Mouse (Mus musculus) erythroblast, embryonic 14.5 days (primary cell): ENCODE measurements around the gene Tube1. TPM values are rescaled to one million over a fixed set of nuclear protein-coding genes. Genes with fewer than 3 reads are reported as not detected.

Source experiments
- H3K27me3 ChIP-seq: 2 replicates; pipeline ENCODE4 v1.6.1; 2012; ENCODE audit warnings: inconsistent platforms; ENCODE audit not compliant: control insufficient read depth
- H3K36me3 ChIP-seq: 2 replicates; pipeline ENCODE4 v1.6.1; 2012; ENCODE audit warnings: mild to moderate bottlenecking, inconsistent platforms; ENCODE audit not compliant: control insufficient read depth
- H3K4me1 ChIP-seq: 2 replicates; pipeline ENCODE4 v1.6.1; 2012; ENCODE audit warnings: inconsistent platforms; ENCODE audit not compliant: control insufficient read depth
- H3K4me3 ChIP-seq: replicated peaks from 2 replicates; pipeline ENCODE3; 2012; ENCODE audit warnings: moderate library complexity, mild to moderate bottlenecking, inconsistent platforms
- H3K9me3 ChIP-seq: 2 replicates; pipeline ENCODE4 v1.6.1; 2012; ENCODE audit warnings: low read length, inconsistent platforms, mixed read lengths; ENCODE audit not compliant: control insufficient read depth
- GATA1 ChIP-seq: IDR thresholded peaks from 2 replicates; pipeline ENCODE4 v1.6.1; 2012; ENCODE audit warnings: low read length, inconsistent platforms, mixed read lengths
- TAL1 ChIP-seq: IDR thresholded peaks from 3 replicates; pipeline ENCODE4 v1.6.1; 2012; ENCODE audit warnings: low read length, inconsistent platforms, mixed read lengths
- polyA plus RNA-seq: library from polyadenylated mRNA; stranded (reverse); fragments of >175 nt; gene quantifications from 2 replicates; pipeline ENCODE4 v1.2.3, GENCODE M21; 2012

The Tube1 gene
- polyA plus RNA-seq, 1 experiment = 0.07 TPM

GRCm38 (mm10) chr10:39137766-39138165 lies 4.0 kb downstream of the Tube1 start:
- no peak overlapping the region for H3K4me3 ChIP-seq
- H3K4me1 ChIP-seq = peaks cover 37% of the 10 kb centered on the region
- no peaks in the 10 kb centered on the region for H3K27me3 ChIP-seq
- H3K36me3 ChIP-seq = peaks cover 59% of the 10 kb centered on the region
- no peak for TF ChIP-seq GATA1
- TF ChIP-seq TAL1 = no peak
- H3K9me3 ChIP-seq = no peaks in the 10 kb centered on the region

GRCm38 (mm10) chr10:39138761-39139160 lies 5.0 kb downstream of the Tube1 start:
- Histone ChIP-seq H3K27me3 (no peaks in the 10 kb centered on the region), H3K4me3 (no peak overlapping the region), H3K4me1 (peaks cover 31% of the 10 kb centered on the region), H3K9me3 (no peaks in the 10 kb centered on the region), H3K36me3 (peaks cover 67% of the 10 kb centered on the region)
- TF ChIP-seq GATA1 (no peak), TAL1 (no peak)

GRCm38 (mm10) chr10:39140843-39141242 lies 7.1 kb downstream of the Tube1 start:
- no peaks in the 10 kb centered on the region for H3K27me3 ChIP-seq
- no peak for TF ChIP-seq TAL1
- TF ChIP-seq GATA1 = no peak
- peaks cover 14% of the 10 kb centered on the region for H3K4me1 ChIP-seq
- no peaks in the 10 kb centered on the region for H3K9me3 ChIP-seq
- H3K36me3 ChIP-seq = peaks cover 85% of the 10 kb centered on the region
- no peak overlapping the region for H3K4me3 ChIP-seq

GRCm38 (mm10) chr10:39141401-39141800 lies 7.6 kb downstream of the Tube1 start:
- no peak overlapping the region for H3K4me3 ChIP-seq
- TF ChIP-seq GATA1 (no peak), TAL1 (no peak)
- H3K36me3 ChIP-seq = peaks cover 88% of the 10 kb centered on the region
- peaks cover 13% of the 10 kb centered on the region for H3K4me1 ChIP-seq
- H3K9me3 ChIP-seq = no peaks in the 10 kb centered on the region
- no peaks in the 10 kb centered on the region for H3K27me3 ChIP-seq

- H3K4me3 ChIP-seq = no peak overlapping the region
- TF ChIP-seq TAL1 (no peak), GATA1 (no peak)
- peaks cover 13% of the 10 kb centered on the region for H3K4me1 ChIP-seq
- H3K27me3 ChIP-seq = no peaks in the 10 kb centered on the region
- H3K9me3 ChIP-seq = no peaks in the 10 kb centered on the region
- peaks cover 88% of the 10 kb centered on the region for H3K36me3 ChIP-seq
These were observed 8.4 kb downstream of the Tube1 start for GRCm38 (mm10) chr10:39142216-39142615.

GRCm38 (mm10) chr10:39156719-39157118 lies 22.9 kb downstream of the Tube1 start:
- no peak for TF ChIP-seq TAL1
- TF ChIP-seq GATA1 = no peak
- Histone ChIP-seq H3K4me1 (no peaks in the 10 kb centered on the region), H3K27me3 (peaks cover 7% of the 10 kb centered on the region; the same call in 1 of the 2 replicates), H3K36me3 (peaks cover 9% of the 10 kb centered on the region), H3K9me3 (no peaks in the 10 kb centered on the region), H3K4me3 (no peak overlapping the region)

GRCm38 (mm10) chr10:39157321-39157720 lies 23.5 kb downstream of the Tube1 start:
- peaks cover 6% of the 10 kb centered on the region for H3K36me3 ChIP-seq
- no peaks in the 10 kb centered on the region for H3K9me3 ChIP-seq
- no peak overlapping the region for H3K4me3 ChIP-seq
- H3K4me1 ChIP-seq = no peaks in the 10 kb centered on the region
- peaks cover 7% of the 10 kb centered on the region; the same call in 1 of the 2 replicates for H3K27me3 ChIP-seq
- TF ChIP-seq TAL1 = no peak
- no peak for TF ChIP-seq GATA1

GRCm38 (mm10) chr10:39158306-39158705 lies 24.5 kb downstream of the Tube1 start:
- peaks cover 7% of the 10 kb centered on the region; the same call in 1 of the 2 replicates for H3K27me3 ChIP-seq
- peaks cover 3% of the 10 kb centered on the region for H3K36me3 ChIP-seq
- H3K4me3 ChIP-seq = no peak overlapping the region
- H3K4me1 ChIP-seq = no peaks in the 10 kb centered on the region
- TF ChIP-seq GATA1 (no peak), TAL1 (no peak)
- no peaks in the 10 kb centered on the region for H3K9me3 ChIP-seq

GRCm38 (mm10) chr10:39161406-39161805 lies 27.6 kb downstream of the Tube1 start:
- H3K27me3 ChIP-seq = peaks cover 21% of the 10 kb centered on the region
- no peak for TF ChIP-seq GATA1
- no peak for TF ChIP-seq TAL1
- H3K4me1 ChIP-seq = no peaks in the 10 kb centered on the region
- no peaks in the 10 kb centered on the region for H3K36me3 ChIP-seq
- H3K4me3 ChIP-seq = no peak overlapping the region
- no peaks in the 10 kb centered on the region for H3K9me3 ChIP-seq

GRCm38 (mm10) chr10:39162666-39163484 lies 29.1 kb downstream of the Tube1 start:
- Histone ChIP-seq H3K36me3 (no peaks in the 10 kb centered on the region), H3K27me3 (peaks cover 30% of the 10 kb centered on the region), H3K9me3 (no peaks in the 10 kb centered on the region), H3K4me3 (no peak overlapping the region), H3K4me1 (no peaks in the 10 kb centered on the region)
- TF ChIP-seq GATA1 (no peak), TAL1 (no peak)
